Mouse (Mus musculus) erythroblast, embryonic 14.5 days (primary cell): ENCODE data around the gene Dazap2. TPM values are rescaled to one million over a fixed set of nuclear protein-coding genes. Genes with fewer than 3 reads are reported as not detected.
A peak's percentile ranks its signal among the peaks of the same experiment; 100 is the strongest.

Experiments used
- H3K27me3 ChIP-seq: 2 replicates; pipeline ENCODE4 v1.6.1; 2012; ENCODE audit warnings: inconsistent platforms; ENCODE audit not compliant: control insufficient read depth
- H3K36me3 ChIP-seq: 2 replicates; pipeline ENCODE4 v1.6.1; 2012; ENCODE audit warnings: mild to moderate bottlenecking, inconsistent platforms; ENCODE audit not compliant: control insufficient read depth
- H3K4me1 ChIP-seq: 2 replicates; pipeline ENCODE4 v1.6.1; 2012; ENCODE audit warnings: inconsistent platforms; ENCODE audit not compliant: control insufficient read depth
- H3K4me3 ChIP-seq: replicated peaks from 2 replicates; pipeline ENCODE3; 2012; ENCODE audit warnings: moderate library complexity, mild to moderate bottlenecking, inconsistent platforms
- H3K9me3 ChIP-seq: 2 replicates; pipeline ENCODE4 v1.6.1; 2012; ENCODE audit warnings: low read length, inconsistent platforms, mixed read lengths; ENCODE audit not compliant: control insufficient read depth
- GATA1 ChIP-seq: IDR thresholded peaks from 2 replicates; pipeline ENCODE4 v1.6.1; 2012; ENCODE audit warnings: low read length, inconsistent platforms, mixed read lengths
- TAL1 ChIP-seq: IDR thresholded peaks from 3 replicates; pipeline ENCODE4 v1.6.1; 2012; ENCODE audit warnings: low read length, inconsistent platforms, mixed read lengths
- polyA plus RNA-seq: library from polyadenylated mRNA; stranded (reverse); fragments of >175 nt; gene quantifications from 2 replicates; pipeline ENCODE4 v1.2.3, GENCODE M21; 2012

Dazap2 gene
- polyA plus RNA-seq, 1 experiment: 6.8 TPM

GRCm38 (mm10) chr15:100580108-100580507, 35.0 kb upstream of the Dazap2 start:
- H3K27me3 ChIP-seq: peaks cover 5% of the 10 kb centered on the region
- no peaks in the 10 kb centered on the region for H3K36me3 ChIP-seq
- H3K4me3 ChIP-seq: no peak overlapping the region
- TF ChIP-seq GATA1: no peak
- no peak for TF ChIP-seq TAL1
- 0 out of 2 replicates have a peak, but pooled peaks cover 2% of the 10 kb centered on the region for H3K9me3 ChIP-seq
- H3K4me1 ChIP-seq: no peaks in the 10 kb centered on the region

GRCm38 (mm10) chr15:100585931-100586330, 29.2 kb upstream of the Dazap2 start:
- H3K9me3 ChIP-seq: 0 out of 2 replicates have a peak, but pooled peaks cover 2% of the 10 kb centered on the region
- peaks cover 3% of the 10 kb centered on the region for H3K27me3 ChIP-seq
- no peaks in the 10 kb centered on the region for H3K4me1 ChIP-seq
- H3K36me3 ChIP-seq: no peaks in the 10 kb centered on the region
- TF ChIP-seq TAL1: no peak
- no peak for TF ChIP-seq GATA1
- no peak overlapping the region for H3K4me3 ChIP-seq

GRCm38 (mm10) chr15:100587166-100587565, 28.0 kb upstream of the Dazap2 start:
- Histone ChIP-seq H3K9me3 (0 out of 2 replicates have a peak, but pooled peaks cover 2% of the 10 kb centered on the region), H3K27me3 (peaks cover 6% of the 10 kb centered on the region)
- TF ChIP-seq GATA1: no peak
- no peak for TF ChIP-seq TAL1

GRCm38 (mm10) chr15:100588297-100588696, 26.9 kb upstream of the Dazap2 start:
- Histone ChIP-seq H3K4me3 (no peak overlapping the region), H3K9me3 (0 out of 2 replicates have a peak, but pooled peaks cover 2% of the 10 kb centered on the region), H3K27me3 (peaks cover 7% of the 10 kb centered on the region; the same call in 1 of the 2 replicates), H3K4me1 (no peaks in the 10 kb centered on the region), H3K36me3 (no peaks in the 10 kb centered on the region)
- no peak for TF ChIP-seq TAL1
- no peak for TF ChIP-seq GATA1

More at GRCm38 (mm10) chr15:100587166-100587565, 28.0 kb upstream of the Dazap2 start:
- Histone ChIP-seq H3K4me1 (no peaks in the 10 kb centered on the region), H3K36me3 (no peaks in the 10 kb centered on the region), H3K4me3 (no peak overlapping the region)

GRCm38 (mm10) chr15:100590436-100590835, 24.7 kb upstream of the Dazap2 start:
- TF ChIP-seq GATA1 (no peak), TAL1 (no peak)
- Histone ChIP-seq H3K27me3 (peaks cover 13% of the 10 kb centered on the region), H3K4me1 (no peaks in the 10 kb centered on the region), H3K36me3 (no peaks in the 10 kb centered on the region), H3K4me3 (no peak overlapping the region), H3K9me3 (no peaks in the 10 kb centered on the region)

GRCm38 (mm10) chr15:100592817-100593216, 22.3 kb upstream of the Dazap2 start:
- Histone ChIP-seq H3K36me3 (no peaks in the 10 kb centered on the region), H3K27me3 (peaks cover 32% of the 10 kb centered on the region), H3K4me3 (no peak overlapping the region), H3K4me1 (no peaks in the 10 kb centered on the region), H3K9me3 (no peaks in the 10 kb centered on the region)
- TF ChIP-seq TAL1 (no peak), GATA1 (no peak)

GRCm38 (mm10) chr15:100598287-100598882, 16.8 kb upstream of the Dazap2 start:
- Histone ChIP-seq H3K27me3 (peaks cover 72% of the 10 kb centered on the region), H3K36me3 (no peaks in the 10 kb centered on the region), H3K4me1 (peaks cover 4% of the 10 kb centered on the region), H3K4me3 (no peak overlapping the region), H3K9me3 (peaks cover 4% of the 10 kb centered on the region; the same call in 1 of the 2 replicates)
- TF ChIP-seq TAL1: no peak
- TF ChIP-seq GATA1: no peak

GRCm38 (mm10) chr15:100598883-100599275, 16.3 kb upstream of the Dazap2 start:
- Histone ChIP-seq H3K4me1 (peaks cover 4% of the 10 kb centered on the region), H3K4me3 (peak overlapping the region; percentile 36), H3K9me3 (peaks cover 4% of the 10 kb centered on the region; the same call in 1 of the 2 replicates), H3K36me3 (no peaks in the 10 kb centered on the region), H3K27me3 (peaks cover 77% of the 10 kb centered on the region)
- TF ChIP-seq GATA1 (no peak), TAL1 (no peak)

- peaks cover 4% of the 10 kb centered on the region; the same call in 1 of the 2 replicates for H3K9me3 ChIP-seq
- H3K4me3 ChIP-seq: peak within 1 kb of the TSS; percentile 36
- H3K27me3 ChIP-seq: peaks cover 80% of the 10 kb centered on the region
- peaks cover 4% of the 10 kb centered on the region for H3K4me1 ChIP-seq
- no peaks in the 10 kb centered on the region for H3K36me3 ChIP-seq
- no peak for TF ChIP-seq TAL1
- TF ChIP-seq GATA1: no peak
Measured at GRCm38 (mm10) chr15:100599276-100600046, 15.7 kb upstream of the Dazap2 start, which contains the start of gene Pou6f1. TSS of gene Pou6f1 (minus strand) at chr15:100599984.
